Mouse (Mus musculus) layer of hippocampus, postnatal 36 days (tissue): ENCODE data around the gene Nmd3. TPM values are rescaled to one million over a fixed set of nuclear protein-coding genes. Genes with fewer than 3 reads are reported as not detected.

ENCODE experiments used
- DNase-seq, 2 experiments: peaks; one replicate each; pipeline ENCODE4 v3.0.0; 2022
- total RNA-seq, 2 experiments: library from RNA; stranded (reverse); gene quantifications; 2 replicates each; pipeline ENCODE4 v1.2.3; 2021

Gene Nmd3
- total RNA-seq, 2 experiments from 2014 or later: 57.9 to 58.4 TPM

- no peak for DNase-seq
Measured at GRCm38 (mm10) chr3:69763630-69764565, 42.1 kb downstream of the Nmd3 start.

- DNase-seq: no peak
Measured at GRCm38 (mm10) chr3:69765206-69765605, 43.4 kb downstream of the Nmd3 start.

- no peak for DNase-seq
Measured at GRCm38 (mm10) chr3:69769150-69769549, 47.4 kb downstream of the Nmd3 start.

GRCm38 (mm10) chr3:69773356-69773755 lies 51.6 kb downstream of the Nmd3 start:
- DNase-seq: no peak

- DNase-seq: no peak
Measured at GRCm38 (mm10) chr3:69779246-69779796, 57.5 kb downstream of the Nmd3 start.

GRCm38 (mm10) chr3:69792823-69793417 lies 71.1 kb downstream of the Nmd3 start:
- DNase-seq: no peak

- DNase-seq: no peak
Measured at GRCm38 (mm10) chr3:69797533-69797932, 75.7 kb downstream of the Nmd3 start.

GRCm38 (mm10) chr3:69797969-69798368 lies 76.2 kb downstream of the Nmd3 start:
- no peak for DNase-seq

- DNase-seq: no peak
Measured at GRCm38 (mm10) chr3:69799096-69799495, 77.3 kb downstream of the Nmd3 start.

GRCm38 (mm10) chr3:69800829-69801384 lies 79.1 kb downstream of the Nmd3 start:
- DNase-seq: no peak

GRCm38 (mm10) chr3:69803137-69803536 lies 81.4 kb downstream of the Nmd3 start:
- DNase-seq: no peak

Other genes starting within 250 kb of the Nmd3 start
- gene B3galnt1, start 123.0 kb upstream of the Nmd3 start, total RNA-seq: 10 to 100 TPM; 42.2 to 43.1 TPM
- 1 to 10 TPM; 1.3 to 2.3 TPM for gene Sptssb, start 138.0 kb downstream of the Nmd3 start, total RNA-seq